Mouse (Mus musculus) liver, embryonic 14.5 days (tissue): Measurements from ENCODE around the gene Mrps34. TPM values are rescaled to one million over a fixed set of nuclear protein-coding genes. Genes with fewer than 3 reads are reported as not detected.

Experiments used
- ATAC-seq: fragments of 200-750 bp; cut with Nextera tagmentation; 2 replicates; pipeline ENCODE4 v1.8.0; 2017; ENCODE audit warnings: moderate number of reproducible peaks, mild to moderate bottlenecking, moderate library complexity; ENCODE audit not compliant: insufficient read depth
- DNase-seq, 3 experiments: peaks; one replicate each; pipeline ENCODE4 v3.0.0-alpha.2; 2012 to 2013; ENCODE audit warnings: low read depth in 3 of 3, low spot score in 3 of 3
- H3K27ac ChIP-seq: fragments of 300-500 bp; sonication (generic); 2 replicates; pipeline ENCODE4 v1.5.1; 2014; ENCODE audit warnings: moderate library complexity, mild to moderate bottlenecking, control low read depth, inconsistent platforms
- H3K27me3 ChIP-seq: fragments of 300-500 bp; sonication (generic); 2 replicates; pipeline ENCODE4 v1.6.1; 2014; ENCODE audit warnings: mild to moderate bottlenecking, low read length, moderate library complexity; ENCODE audit not compliant: control insufficient read depth, insufficient read depth
- H3K36me3 ChIP-seq: fragments of 300-500 bp; sonication (generic); replicated peaks from 2 replicates; pipeline ENCODE4 v1.6.1; 2014; ENCODE audit warnings: low read depth; ENCODE audit not compliant: control insufficient read depth, insufficient read depth
- H3K4me1 ChIP-seq, 2 experiments: fragments of 200-500 bp in 1 of 2; fragments of 300-500 bp in 1 of 2; sonication (generic) in 1 of 2; replicated peaks; 2 replicates each; pipeline ENCODE4 v1.6.1; 2012 to 2014; ENCODE audit warnings: antibody characterized with exemption in 1 of 2, inconsistent platforms in 1 of 2, low read length in 1 of 2; ENCODE audit not compliant: control insufficient read depth in 2 of 2, insufficient read depth in 2 of 2
- H3K4me2 ChIP-seq: fragments of 300-500 bp; sonication (generic); 2 replicates; pipeline ENCODE4 v1.6.1; 2014; ENCODE audit warnings: low read depth, mild to moderate bottlenecking, control low read depth, moderate library complexity
- H3K4me3 ChIP-seq, 2 experiments: fragments of 200-500 bp in 1 of 2; fragments of 300-500 bp in 1 of 2; sonication (generic) in 1 of 2; 2 replicates each; pipeline ENCODE4 v1.5.1; 2012 to 2014; ENCODE audit warnings: low read depth in 2 of 2, low read length in 2 of 2, mild to moderate bottlenecking in 2 of 2, control low read depth in 1 of 2, inconsistent platforms in 1 of 2, moderate library complexity in 1 of 2; ENCODE audit not compliant: insufficient read depth in 1 of 2
- H3K9ac ChIP-seq: fragments of 300-500 bp; sonication (generic); replicated peaks from 2 replicates; pipeline ENCODE4 v1.6.1; 2014; ENCODE audit warnings: mild to moderate bottlenecking, control low read depth, moderate library complexity
- H3K9me3 ChIP-seq: fragments of 300-500 bp; sonication (generic); 2 replicates; pipeline ENCODE4 v1.6.1; 2016; ENCODE audit warnings: low read length, mixed read lengths; ENCODE audit not compliant: control insufficient read depth
- CTCF ChIP-seq: IDR thresholded peaks from 2 replicates; pipeline ENCODE4 v1.5.1; 2016; ENCODE audit warnings: antibody characterized with exemption, low read depth, control low read depth
- EP300 ChIP-seq: IDR thresholded peaks from 2 replicates; pipeline ENCODE4 v1.6.1; 2016; ENCODE audit warnings: antibody characterized with exemption, low read depth
- WGBS: fragments of 180-500 bp; shearing (Covaris S2); extraction: QIAGEN DNeasy Blood & Tissue Kit; methylation state at CpG from one replicate; pipeline ENCODE4 v1.1.7; 2014; ENCODE audit not compliant: insufficient replicate concordance; 5-methylcytosine and 5-hydroxymethylcytosine counted together
- polyA plus RNA-seq, 2 experiments: library from polyadenylated mRNA; depleted of rRNA in 1 of 2; stranded (reverse) in 1 of 2; unstranded in 1 of 2; fragments of >200 nt; fragmentation: Nextera tagmentation in 1 of 2; extraction: Ambion mirVana in 1 of 2; gene quantifications; 2 replicates each; pipeline versions ENCODE4 v1.2.1 to v1.2.3; 2012 to 2014

The Mrps34 gene
- polyA plus RNA-seq, 2 experiments = 43.5 to 49.2 TPM

DNA sequence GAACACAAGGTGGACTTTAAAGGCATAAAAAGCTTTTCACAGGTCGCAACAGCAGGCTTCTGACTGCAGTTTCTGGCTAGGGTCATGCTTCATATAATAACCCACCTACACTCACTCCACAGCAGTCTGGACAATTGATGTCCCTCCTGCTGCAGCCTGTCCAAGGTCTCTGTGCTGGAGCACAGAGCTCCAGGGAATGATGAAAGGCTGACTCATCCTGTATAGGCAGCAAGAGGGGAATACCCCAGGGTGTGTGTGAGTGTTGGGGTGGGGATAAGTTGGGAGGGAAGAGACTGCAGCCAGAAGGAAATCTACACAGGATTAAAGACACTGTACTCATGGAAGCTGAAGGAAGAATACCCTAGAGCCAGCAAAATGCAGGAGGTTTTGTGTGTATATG lies 34.6 kb downstream of the Mrps34 start:
- Histone ChIP-seq H3K27me3 (no peaks in the 10 kb centered on the region), H3K4me2 (no peak overlapping the region), H3K4me3 (no peak overlapping the region), H3K9ac (no peak overlapping the region), H3K9me3 (no peaks in the 10 kb centered on the region), H3K27ac (no peak overlapping the region), H3K36me3 (peaks cover 40% of the 10 kb centered on the region), H3K4me1 (peaks cover 6 to 11% of the 10 kb centered on the region in 2 experiments)
- WGBS = 93% methylated on average over 1 of the region's 1 CpGs
- DNase-seq = no peak
- no peak for TF ChIP-seq CTCF
- TF ChIP-seq EP300 = no peak
- ATAC-seq = no peak

DNA sequence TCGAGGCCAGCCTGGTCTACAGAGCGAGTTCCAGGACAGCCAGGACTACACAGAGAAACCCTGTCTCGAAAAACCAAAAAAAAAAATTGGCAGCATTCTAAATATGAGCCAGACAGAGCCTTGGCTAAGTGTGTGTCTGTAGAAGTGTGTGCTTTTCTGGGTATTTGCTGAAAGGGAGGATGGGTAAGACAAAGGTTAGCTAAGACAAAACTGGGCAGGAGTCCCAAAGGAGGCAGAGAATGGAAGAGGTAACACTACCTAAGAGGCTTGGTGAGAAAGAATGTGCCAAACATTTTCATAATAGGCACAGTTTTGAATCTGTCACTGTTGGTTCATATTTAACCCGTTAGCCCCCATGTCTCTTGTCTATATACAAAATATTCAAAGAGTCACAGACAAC lies 37.5 kb downstream of the Mrps34 start:
- no peak overlapping the region for H3K4me2 ChIP-seq
- ATAC-seq (no peak), DNase-seq (no peak)
- H3K4me3 ChIP-seq = no peak overlapping the region
- H3K36me3 ChIP-seq = peaks cover 13% of the 10 kb centered on the region
- no peak for TF ChIP-seq CTCF
- no peak for TF ChIP-seq EP300
- H3K27me3 ChIP-seq = no peaks in the 10 kb centered on the region
- no peaks in the 10 kb centered on the region for H3K9me3 ChIP-seq
- H3K27ac ChIP-seq = no peak overlapping the region
- H3K9ac ChIP-seq = no peak overlapping the region
- WGBS = 85% methylated on average over 4 of the region's 4 CpGs
- peaks cover 23 to 24% of the 10 kb centered on the region in 2 experiments for H3K4me1 ChIP-seq

DNA sequence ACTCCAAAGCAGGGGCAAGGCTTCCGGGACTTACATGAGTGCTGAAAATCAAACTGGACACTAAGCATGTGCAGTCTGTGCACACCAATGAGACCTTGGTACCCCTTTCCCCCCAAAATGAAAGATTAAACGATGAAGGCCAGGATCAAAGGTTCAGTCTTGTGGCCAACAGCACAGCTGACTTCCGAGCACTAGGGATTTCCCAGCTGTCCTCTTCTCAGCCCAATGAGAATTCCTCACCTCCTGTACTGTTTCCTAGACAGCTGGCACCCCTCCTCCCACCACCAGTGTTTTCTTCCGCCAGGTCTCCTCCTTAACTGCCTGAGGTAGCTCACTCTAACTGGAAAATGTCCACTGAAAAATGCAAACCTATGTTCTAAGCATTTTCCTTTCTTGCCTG lies 38.2 kb downstream of the Mrps34 start:
- Histone ChIP-seq H3K4me3 (no peak overlapping the region), H3K36me3 (peaks cover 10% of the 10 kb centered on the region), H3K27me3 (no peaks in the 10 kb centered on the region), H3K4me1 (peaks cover 24 to 25% of the 10 kb centered on the region in 2 experiments), H3K9me3 (no peaks in the 10 kb centered on the region), H3K4me2 (peak overlapping the region; percentile 95; the same call in 1 of the 2 replicates), H3K9ac (no peak overlapping the region), H3K27ac (no peak overlapping the region)
- 87% methylated on average over 4 of the region's 4 CpGs for WGBS
- ATAC-seq (no peak), DNase-seq (no peak)
- no peak for TF ChIP-seq EP300
- no peak for TF ChIP-seq CTCF

DNA sequence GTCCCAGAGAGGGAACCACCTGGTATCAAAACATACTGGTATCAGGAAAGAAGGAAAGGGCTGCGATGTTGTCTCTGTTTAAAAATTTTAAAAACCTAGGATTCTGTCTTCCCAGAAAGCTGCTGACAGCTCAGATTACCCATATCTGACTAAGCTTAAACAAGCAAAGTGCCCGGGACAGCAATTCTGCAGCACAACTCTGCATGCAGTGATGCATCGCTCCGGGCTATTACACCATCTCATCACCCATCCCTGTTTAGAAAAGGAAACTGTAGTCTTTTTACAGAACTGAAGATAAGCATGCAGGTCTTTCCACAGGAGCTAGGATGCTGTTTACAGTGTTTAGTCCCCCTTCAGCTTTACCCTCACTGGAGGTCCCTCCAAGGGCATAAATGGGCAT lies 40.0 kb downstream of the Mrps34 start:
- Histone ChIP-seq H3K4me2 (peak overlapping the region; percentile 95), H3K27me3 (no peaks in the 10 kb centered on the region), H3K9me3 (no peaks in the 10 kb centered on the region), H3K27ac (no peak overlapping the region), H3K9ac (no peak overlapping the region), H3K4me3 (peak overlapping the region; percentile 66 to 97), H3K36me3 (peaks cover 10% of the 10 kb centered on the region), H3K4me1 (peaks cover 24 to 25% of the 10 kb centered on the region in 2 experiments)
- ATAC-seq (no peak), DNase-seq (no peak)
- WGBS = 68% methylated on average over 4 of the region's 4 CpGs
- TF ChIP-seq EP300 = no peak
- no peak for TF ChIP-seq CTCF

DNA sequence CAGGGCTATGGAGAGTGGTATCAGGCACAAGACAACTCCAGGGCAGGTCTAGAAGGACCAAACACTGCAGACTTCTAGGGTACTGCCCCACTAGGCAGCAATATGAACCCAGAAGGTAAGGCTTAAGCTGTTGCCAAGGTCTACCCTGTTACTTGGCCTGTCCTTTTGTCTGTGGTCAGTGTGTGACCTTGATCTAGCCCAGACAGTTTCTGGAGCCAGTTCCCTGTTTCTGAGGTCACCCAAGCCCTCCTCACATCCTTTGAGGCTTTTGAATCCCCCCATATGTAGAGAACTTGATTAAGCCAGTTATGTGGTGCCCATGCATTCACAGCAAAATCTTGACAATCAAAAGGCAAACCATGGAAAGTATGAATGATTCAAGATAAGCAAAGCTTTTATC lies 40.8 kb downstream of the Mrps34 start:
- ATAC-seq = no peak
- Histone ChIP-seq H3K4me2 (peak overlapping the region; percentile 95), H3K9ac (peak overlapping the region; percentile 96), H3K27ac (peak overlapping the region; percentile 80), H3K4me3 (peak overlapping the region; percentile 66 to 97), H3K9me3 (no peaks in the 10 kb centered on the region), H3K36me3 (peaks cover 10% of the 10 kb centered on the region), H3K4me1 (peaks cover 24 to 25% of the 10 kb centered on the region in 2 experiments), H3K27me3 (no peaks in the 10 kb centered on the region)
- TF ChIP-seq CTCF (no peak), EP300 (no peak)
- DNase-seq = no peak
